Mouse (Mus musculus) erythroblast, embryonic 14.5 days (primary cell): ENCODE data around the gene Pmis2.

Source experiments
- GATA1 ChIP-seq: IDR thresholded peaks from 2 replicates; pipeline ENCODE4 v1.6.1; 2012; ENCODE audit warnings: low read length, inconsistent platforms, mixed read lengths
- TAL1 ChIP-seq: IDR thresholded peaks from 3 replicates; pipeline ENCODE4 v1.6.1; 2012; ENCODE audit warnings: low read length, inconsistent platforms, mixed read lengths

DNA sequence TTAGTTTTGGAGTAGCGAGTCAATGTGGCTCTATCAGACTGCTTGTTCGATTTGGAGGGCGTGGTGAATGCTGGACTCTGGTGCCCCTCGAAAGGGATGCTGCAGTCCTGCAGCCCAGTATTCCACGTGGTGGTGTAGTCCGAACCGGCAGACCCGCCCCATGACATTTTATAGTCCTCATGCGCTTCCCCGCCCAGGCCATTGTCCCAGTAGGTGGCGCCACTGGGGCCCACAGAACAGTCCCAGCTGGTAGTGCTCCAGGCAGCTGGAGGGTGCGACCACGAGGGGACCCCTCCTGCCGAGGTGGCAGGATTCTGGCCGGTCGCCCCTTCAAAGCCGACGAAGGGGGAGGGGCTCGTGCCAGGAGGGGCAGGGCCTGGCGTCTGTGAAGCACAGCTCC, 36.8 kb downstream of the Pmis2 start:
- no peak for TF ChIP-seq TAL1
- TF ChIP-seq GATA1 = no peak
